Mouse (Mus musculus): ENCODE results near the gene Cdh5.
"Not testable (repeated sequence)": the region's sequence is repeated elsewhere in the genome, so short reads cannot be mapped to it uniquely, and the experiment has no call there.

The Cdh5 gene

DNA sequence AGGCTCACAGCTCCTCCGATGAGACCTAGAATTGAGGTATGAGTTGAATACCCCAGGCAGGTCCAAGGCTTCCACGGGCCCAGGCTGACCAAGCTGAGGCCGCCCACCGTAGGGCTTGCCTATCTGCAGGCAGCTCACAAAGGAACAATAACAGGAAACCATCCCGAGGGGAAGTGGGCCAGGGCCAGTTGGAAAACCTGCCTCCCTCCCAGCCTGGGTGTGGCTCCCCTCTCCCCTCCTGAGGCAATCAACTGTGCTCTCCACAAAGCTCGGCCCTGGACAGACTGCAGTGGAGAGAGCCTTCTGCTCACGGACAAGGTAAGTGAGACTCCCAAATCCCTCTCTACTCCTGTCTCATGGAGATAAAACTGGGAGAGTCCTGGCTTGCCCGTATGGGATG is at the start of gene Cdh5:
Gene Cdh5 (plus strand): TSS at position 211 of the 400 bp plus-strand sequence.
- no peak for DNase-seq (ENCODE audit: low spot score)

DNA sequence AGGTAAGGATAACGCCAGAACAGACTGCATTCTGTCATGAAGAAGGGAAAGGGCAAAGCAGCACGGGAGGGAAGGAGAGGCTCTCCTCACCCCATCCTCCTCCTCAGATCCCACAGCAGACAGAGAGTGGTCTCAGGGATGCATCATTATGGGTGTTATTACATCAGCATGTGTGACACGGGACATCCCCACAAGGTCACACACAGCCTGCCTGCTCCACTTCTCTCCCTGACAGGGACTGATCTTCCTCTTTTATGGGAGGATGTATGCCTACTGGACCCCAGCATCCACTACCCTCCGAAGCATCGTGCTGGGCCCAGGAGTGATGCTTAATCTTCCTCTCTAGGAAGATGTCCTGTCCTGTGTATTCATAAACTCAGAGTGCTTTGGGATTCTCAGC is 41.5 kb upstream of the Cdh5 start:
- DNase-seq (ENCODE audit: low spot score): no peak

DNA sequence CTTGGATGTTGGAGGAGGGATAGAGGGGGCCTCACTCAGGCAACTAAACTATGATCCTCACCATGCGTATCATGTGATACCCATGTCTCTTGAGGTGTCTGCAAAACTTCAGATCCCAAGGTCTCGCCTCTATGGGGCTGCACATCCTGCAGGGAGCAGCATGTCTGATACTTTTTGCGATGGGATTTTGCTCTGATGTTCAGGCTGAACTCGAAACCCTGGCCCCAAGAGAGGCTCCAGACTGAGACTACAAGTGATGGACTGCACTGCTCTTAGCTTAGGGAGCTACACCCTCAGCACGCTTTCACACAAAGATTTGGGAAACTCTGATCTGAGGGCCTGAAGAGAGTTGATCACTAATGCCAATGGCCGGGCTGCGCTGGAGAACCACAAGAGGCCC is 41.0 kb upstream of the Cdh5 start:
- no peak for DNase-seq (ENCODE audit: low spot score)

DNA sequence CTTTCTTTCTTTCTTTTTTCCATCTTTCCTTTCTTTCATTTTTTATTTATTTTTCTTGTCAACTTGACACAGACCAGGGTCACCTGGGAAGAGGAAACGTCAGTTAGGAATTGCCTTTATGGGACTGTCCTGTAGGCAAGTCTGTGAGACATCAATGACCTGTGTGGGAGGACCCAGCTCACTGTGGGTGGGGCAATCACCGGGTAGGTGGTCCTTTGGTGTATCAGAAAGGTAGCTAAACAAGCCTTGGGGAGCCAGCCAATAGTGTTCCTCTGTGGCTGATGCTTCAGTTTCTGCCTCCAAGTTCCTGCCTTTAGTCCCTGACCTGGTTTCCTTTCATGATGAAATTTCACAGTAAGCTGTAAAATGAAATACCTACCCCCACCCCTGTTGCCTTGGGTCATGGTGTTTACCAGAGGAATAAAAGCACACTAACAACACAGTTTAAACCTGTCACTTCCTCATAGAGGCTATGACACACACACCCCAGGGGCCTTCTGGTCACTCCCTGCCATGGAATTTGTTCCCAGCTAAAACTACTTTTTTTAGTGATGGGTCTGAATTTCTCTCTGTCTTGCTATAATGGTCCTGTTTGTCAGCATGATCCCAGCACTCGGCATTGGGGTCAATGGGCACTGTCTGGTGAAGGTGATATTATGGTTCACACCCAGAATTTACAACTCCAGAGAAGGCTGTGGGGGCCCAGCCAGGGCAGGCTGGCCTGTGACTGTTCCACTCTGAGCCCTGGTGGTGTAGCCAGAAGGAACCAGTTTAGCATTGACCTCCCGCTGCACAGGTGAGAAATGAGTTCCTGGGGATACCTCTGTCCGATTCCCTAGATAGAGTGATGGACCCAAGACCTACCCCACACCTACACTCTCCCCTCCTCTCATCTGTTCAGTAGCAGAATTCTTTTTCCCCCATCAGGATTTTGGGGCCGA is 40.1 kb upstream of the Cdh5 start:
- DNase-seq (ENCODE audit: low spot score): no peak

DNA sequence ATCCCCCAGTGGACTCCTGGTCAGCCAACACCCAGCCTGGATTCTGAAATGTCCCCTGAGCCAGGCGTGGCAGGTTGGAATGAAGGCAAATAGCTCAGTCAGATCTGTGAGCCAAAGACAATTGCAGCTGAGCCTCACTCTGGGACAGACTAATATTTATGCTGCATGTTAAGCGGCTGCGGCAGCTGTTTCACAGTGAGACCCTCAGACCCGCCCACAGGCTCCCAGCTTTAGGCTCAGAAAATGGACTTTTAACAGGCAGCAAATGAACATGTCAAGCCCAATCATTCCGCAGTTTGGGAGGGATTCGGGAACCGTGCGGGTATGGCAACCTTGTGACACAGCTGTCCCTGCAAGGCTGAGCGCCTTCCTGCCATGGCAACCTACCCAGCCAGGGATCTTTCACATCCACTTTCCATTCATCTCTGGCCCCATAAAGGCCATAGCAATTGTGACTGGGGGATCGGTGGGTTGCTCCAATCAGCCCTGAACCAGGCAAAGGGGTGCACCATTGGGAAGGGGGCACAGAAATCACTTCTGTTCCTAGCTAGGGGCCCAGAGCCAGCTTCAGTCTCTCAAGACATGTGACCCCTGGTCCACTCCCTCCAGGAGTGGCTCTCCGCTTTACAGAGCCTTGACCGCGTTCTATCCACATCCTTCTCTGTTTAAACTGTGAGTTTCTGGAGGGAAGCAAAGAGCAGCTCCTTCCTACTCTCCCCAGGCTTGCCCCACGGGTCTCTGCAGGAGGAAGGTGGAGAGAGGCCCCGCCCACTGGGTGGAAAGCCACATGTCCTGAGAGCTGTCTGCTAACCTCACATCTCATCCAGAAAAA is 39.2 kb upstream of the Cdh5 start:
- DNase-seq (ENCODE audit: low spot score): peak; percentile 35

DNA sequence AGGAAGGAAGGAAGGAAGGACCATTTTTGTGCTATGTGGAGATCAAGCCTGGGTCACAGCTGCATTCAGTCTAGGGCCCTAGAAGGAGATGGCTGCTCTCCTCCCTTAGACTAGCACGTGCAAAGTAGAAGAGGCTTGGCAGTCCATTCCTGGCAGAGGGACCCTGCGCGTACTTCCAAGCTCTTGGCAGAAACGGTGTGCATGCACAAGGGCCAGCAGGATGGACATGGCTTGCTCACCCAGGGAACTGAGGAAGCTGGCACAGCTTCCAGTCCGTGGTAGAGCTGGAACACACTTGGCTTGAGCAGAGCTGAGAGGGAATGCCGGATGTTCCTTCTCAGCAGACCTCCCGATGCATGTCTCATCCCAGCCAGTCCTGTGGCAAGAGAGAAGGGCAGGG is 36.2 kb upstream of the Cdh5 start:
- DNase-seq (ENCODE audit: low spot score): no peak

DNA sequence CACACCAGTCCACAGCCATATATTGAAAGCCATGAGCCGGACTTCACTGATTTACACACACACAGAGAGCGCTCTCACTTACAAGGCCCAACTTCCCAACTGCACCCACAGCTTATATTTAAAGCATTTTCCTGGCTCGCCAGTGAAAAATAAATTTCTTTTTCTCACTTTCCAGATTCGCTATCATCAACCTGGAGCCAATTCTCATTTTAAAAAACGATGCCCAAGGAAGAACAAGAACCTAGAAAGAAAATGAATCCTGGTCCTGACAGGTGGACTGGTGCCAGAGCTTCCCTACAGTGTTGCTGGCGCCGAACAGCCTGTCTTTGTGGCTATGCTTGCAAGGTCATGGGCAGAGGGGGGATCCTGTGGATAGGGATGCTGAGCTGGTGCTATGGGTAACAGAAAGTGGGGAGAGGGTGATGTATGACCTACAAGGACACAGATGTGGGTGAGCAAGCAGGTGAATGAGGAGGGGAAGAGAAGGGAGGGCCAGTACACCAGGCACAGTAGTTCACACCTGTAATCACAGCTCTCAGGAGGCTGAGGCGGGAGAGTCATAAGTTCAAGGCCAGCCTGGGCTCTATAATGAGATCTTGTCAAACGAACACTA is 35.4 kb upstream of the Cdh5 start:
- DNase-seq (ENCODE audit: low spot score): no peak

DNA sequence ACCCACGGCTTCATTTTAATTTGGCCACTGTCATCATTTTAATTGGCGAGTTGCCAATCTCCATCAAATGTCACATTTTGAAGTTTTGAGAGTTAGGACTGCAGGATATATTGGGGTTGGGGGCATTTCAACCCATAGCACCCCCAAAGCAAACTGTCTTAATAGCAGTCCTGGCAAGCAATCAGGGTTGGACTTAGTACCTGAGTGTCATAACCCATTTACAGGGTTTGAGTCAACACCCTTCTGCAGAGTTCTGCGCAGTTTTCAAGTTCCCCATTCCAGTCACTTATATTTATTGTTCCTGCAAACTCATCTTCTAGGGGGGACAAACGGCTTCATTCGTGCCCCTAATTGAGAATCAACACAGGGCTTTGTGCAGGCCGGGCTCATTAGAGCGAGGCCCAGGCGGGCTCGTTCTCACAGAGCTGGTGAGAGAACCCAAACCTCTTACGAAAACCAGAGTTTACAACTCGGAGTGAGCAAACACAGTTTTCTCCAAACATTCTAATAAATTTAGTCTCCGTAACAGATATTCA is 34.0 kb upstream of the Cdh5 start:
- no peak for DNase-seq (ENCODE audit: low spot score)

DNA sequence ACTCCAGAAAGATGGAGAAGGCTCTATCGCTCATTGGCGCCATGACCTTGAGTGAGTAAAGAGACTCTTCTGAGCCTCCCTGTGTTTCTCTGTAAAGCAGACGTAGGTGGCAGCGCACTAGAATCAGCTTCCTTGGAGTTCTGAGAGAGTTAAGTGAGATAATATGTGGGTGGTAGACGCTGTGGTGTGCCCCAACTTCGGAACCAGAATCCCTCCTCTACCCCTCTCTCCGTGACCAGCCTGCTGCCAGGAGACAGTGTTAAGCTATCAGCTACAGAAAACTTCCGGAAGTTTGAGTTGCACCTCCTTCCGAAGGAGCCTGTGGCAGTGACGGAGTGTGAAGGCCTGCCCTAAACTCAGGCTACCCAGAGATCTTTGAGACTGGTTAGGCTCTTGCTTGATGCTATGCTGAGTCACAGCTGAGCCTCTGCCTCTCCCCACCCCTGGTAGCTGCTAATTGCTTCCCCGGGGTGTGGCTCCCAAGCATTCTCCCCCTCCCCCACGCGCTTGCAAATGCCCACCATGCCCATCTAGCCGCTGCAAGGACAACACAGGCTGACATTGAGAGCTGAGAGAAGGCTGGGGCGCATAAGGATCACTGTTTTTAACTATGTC is 32.9 kb upstream of the Cdh5 start:
- no peak for DNase-seq (ENCODE audit: low spot score)

DNA sequence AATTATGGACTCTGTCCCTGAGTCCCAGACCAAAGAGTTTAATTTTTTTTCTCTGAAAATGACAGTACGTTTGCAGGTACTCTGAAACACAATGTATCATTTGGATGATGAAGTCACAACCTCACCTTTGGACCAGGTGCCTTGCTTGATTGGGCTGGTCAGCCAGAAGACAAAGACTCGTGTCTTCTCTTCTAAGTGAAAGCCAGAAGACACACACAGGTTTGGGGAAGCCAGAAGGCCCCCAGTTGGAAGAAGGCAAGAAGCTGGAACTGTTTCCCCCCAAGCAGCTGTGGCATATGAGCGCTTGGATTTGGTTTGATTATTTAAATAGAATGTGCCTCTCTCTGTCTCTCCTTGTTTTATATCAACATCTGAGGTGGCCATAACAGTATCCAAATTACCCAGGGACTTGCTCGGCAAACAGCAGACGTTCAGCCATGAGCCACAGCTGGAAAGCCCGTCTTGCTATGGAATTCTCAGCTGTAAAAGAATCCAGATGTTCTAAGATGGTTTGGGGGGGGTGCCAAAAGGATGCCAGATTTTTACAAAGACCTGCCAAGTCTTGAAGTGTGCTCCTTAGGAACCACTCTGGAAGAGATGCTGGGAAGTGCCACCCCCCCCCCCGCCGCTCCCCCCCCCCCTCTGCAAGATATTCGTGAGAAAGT is 31.1 kb upstream of the Cdh5 start:
- DNase-seq (ENCODE audit: low spot score): not testable (repeated sequence)

DNA sequence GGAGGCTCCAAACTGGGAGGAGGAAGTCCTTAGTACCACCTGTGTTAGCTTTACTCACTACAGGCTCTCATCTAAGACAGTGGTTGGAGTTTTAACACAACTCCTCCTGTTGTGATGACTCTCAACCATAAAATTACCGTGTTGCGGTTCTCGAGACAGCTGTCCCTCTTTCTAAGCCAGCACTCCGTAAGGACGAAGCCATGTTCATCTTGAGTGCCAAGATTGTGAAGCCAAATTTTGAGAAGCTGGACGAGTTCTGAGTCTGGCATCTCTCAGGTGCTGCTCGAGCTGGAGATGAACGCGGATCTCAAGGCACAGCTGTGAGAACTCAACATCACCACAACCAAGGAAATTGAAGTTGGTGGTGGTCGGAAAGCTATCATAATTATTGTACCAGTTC is 30.5 kb upstream of the Cdh5 start:
- no peak for DNase-seq (ENCODE audit: low spot score)

DNA sequence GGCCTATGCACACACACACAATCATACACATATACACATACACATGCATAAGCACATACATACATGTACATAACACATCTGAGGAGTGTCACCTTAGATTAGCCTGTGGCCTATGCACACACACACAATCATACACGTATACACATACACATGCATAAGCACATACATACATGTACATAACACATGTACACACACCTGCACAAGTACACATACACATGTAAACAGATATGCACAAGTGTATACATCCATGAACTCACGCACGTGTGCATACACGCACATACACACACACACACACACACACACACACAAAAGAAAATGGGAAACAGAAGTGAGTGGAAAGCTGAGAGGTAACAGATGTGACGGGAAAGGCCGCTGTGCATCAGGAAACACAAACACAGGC is 26.3 kb upstream of the Cdh5 start:
- DNase-seq (ENCODE audit: low spot score): no peak

DNA sequence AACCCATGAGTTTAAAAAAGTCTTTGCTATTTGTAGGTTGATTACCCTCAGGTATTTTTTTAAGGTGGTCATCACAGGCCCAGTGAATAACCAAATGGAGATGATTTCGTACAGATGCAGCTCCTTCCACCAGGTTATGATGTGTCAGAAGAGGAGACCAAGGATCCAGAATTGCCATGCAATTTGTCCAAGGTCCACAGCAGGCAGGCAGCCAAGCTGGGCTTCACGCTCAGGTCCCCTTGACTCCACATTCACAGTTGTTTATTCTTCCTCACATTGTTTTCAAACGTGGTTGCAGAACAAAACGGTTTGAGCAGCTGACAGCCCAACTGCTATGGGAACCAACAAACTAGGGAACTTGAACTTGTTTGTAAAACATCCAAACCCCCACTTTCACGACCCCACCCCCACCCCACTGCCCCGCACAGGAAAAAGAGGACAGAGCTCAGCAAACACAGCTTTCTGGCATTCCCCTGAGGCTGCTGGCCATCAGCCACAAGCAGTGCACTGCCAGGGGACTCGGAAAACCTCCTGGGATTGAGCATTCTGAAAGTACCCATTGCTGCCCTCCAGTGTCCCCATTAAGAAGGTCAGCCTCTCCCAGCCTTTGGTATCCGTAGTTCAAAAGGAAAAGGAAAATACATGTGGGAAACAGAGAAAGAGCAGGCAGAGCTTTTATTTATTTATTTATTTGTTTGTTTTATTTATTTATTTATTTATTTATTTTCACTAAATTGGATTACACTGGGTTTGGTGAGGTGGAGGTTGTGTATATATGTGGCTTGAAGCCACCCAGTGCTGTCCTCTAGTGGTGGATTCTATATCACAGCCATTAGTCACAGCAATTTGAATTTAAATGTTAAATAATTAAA is 24.6 kb upstream of the Cdh5 start:
- peak; percentile 56 for DNase-seq (ENCODE audit: low spot score)

DNA sequence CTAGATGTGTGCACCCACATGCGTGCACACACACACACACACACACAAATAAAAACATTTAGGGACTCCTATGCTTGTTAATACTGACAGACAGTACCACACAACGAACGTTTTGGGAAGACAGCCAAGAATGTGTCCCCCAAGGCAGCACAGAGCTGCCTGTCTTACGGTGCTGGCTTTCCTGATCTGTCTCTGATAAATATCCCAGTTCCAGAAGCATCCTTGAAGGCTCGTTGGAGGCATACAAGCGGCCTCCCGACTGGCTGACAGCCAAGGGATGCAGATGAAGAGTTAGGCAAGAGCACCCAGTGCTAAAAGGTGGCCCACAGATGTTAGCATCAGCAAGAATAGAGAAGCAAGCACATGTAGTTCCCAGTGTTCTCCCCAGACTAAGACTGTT is 23.3 kb upstream of the Cdh5 start:
- no peak for DNase-seq (ENCODE audit: low spot score)

DNA sequence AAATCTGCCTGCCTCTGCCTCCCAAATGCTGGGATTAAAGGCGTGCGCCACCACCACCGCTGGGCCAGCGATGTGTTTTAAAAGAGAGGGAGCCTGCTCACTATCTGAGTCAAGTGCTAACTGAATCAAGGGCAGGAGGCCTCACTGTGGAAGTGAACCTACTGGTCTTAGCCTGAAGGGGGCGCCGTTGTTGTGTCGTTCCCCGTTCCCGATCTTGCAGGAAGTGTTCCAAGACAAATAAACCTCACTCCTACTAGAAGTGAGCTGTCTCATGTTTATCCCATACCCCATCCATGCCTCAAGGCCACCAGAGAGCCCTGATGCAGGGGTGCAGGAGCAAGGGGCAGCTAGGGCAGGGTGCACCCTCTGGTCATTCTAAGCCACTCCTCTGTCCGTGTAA is 16.1 kb upstream of the Cdh5 start:
- DNase-seq (ENCODE audit: low spot score): no peak

DNA sequence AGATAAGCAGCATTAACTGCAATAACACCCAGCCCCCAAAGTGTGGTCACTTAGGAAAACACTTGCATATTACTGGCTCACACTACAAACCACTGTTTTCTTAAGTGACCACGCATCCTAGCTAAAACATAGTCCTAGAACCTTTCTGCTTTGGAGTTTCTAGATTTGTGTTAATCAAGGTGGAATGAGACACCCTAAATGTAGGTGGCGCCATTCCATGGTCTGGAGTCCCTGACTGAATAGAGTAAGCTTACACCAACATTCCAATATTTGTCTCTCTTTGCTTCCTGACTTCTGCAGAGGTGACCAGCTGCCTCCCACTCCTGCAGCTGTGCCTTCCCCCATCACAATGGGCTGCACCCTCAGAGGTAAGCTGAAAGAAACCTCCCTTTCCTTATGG is 14.8 kb upstream of the Cdh5 start:
- no peak for DNase-seq (ENCODE audit: low spot score)

DNA sequence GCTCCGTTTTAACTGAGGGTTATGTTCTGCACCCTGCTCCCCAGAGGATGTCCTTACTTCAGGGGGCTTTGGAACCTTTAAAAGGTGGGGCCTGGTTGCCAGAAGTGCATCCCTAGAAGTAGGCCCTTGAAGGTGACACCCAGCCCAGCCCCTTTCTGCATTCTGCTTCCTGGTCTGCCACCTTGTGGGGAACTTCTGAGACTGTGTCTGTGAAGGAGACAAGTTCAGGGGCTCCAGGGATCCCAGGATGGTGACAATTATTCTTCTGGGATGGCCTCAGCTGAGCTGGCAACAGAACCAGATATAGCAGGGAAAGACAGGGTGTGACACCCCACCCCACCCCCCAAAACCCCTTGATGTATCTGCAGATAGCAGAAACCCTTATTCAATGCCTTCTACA is 14.3 kb upstream of the Cdh5 start:
- no peak for DNase-seq (ENCODE audit: low spot score)

DNA sequence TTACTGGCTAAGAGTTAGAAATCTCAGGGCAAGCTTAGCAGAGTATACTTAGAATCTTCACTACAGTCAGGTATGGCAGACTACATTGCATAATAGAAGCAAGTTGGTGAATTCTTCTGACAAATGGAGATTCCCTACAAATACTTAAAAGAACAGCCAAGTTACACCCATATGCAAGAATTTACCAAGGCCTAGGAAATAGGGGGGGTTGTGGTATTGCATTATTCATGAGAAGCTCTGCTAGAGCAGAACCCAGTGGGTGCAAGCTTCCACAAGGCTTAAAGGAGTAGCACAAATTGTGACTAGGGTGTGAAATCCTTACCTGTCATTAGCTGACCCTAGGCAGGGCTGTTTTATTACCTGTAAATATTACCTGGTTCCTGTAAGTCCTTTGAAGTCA is 13.5 kb upstream of the Cdh5 start:
- DNase-seq (ENCODE audit: low spot score): not testable (repeated sequence)

DNA sequence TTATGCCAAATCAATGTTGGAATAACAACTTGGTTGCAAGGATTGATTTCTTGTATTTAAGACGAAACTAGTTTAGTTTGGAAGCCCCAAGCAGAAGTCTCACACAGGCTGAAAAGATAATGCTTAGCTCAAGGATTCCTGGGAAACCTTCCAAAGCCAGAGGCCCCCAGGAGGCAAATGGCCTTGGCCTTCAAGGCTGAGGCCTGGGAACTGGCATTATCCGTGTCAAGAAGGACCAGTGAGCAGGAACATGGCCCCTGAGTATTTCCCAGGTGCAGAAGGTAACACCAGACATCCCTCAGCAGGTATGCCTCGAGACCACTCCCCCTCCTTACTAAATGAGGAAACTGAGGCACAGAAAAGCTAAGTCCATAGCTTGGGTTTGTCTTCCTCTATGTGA is 12.5 kb upstream of the Cdh5 start:
- no peak for DNase-seq (ENCODE audit: low spot score)
